16 mouse cellular contexts compared by ENCODE assay signal in genomic region chr5:103719131-103719530, GRCm38 (mm10).
"Had no signal": no experiment of that assay in that cellular context is flagged by ENCODE, and none has a peak within 500 bp of the region (broad histone marks: within the 10 kb centered on the region; RNA-seq: fewer than 3 reads in every experiment).

No protein-coding gene starts in this region.

- ATAC-seq: intestine, embryonic 16.5 days had no signal

- H3K9ac ChIP-seq: limb, embryonic 13.5 days; lung, embryonic 14.5 days had no signal

- DNase-seq: kidney, adult 8-10 months; kidney, postnatal 4 days; left cerebral cortex, postnatal 4 days; lung, embryonic 14.5 days; lung, postnatal 10 days; lung, postnatal 4 days; midbrain, embryonic 14.5 days; right cerebral cortex, postnatal 14 days; thymus, postnatal 36 days had no signal

- H3K27ac ChIP-seq: kidney, postnatal 0 days; layer of hippocampus, adult 2 months; limb, embryonic 13.5 days; midbrain, embryonic 10.5 days; stomach, postnatal 0 days had no signal

- H3K4me3 ChIP-seq: layer of hippocampus, adult 2 months; limb, embryonic 13.5 days; midbrain, embryonic 10.5 days; myocyte had no signal

- H3K27me3 ChIP-seq: limb, embryonic 13.5 days had no signal

- H3K4me2 ChIP-seq: limb, embryonic 13.5 days; lung, embryonic 14.5 days had no signal

- H3K9me3 ChIP-seq: limb, embryonic 13.5 days; midbrain, embryonic 10.5 days had no signal

- H3K36me3 ChIP-seq: limb, embryonic 13.5 days; midbrain, embryonic 10.5 days had no signal
